Mouse (Mus musculus): ENCODE results near the gene Sppl3. TPM values are rescaled to one million over a fixed set of nuclear protein-coding genes. Genes with fewer than 3 reads are reported as not detected.
A peak's percentile ranks its signal among the peaks of the same experiment; 100 is the strongest.

Gene Sppl3
- total and polyA plus RNA-seq, 2 experiments = 8.7 to 24.0 TPM

DNA sequence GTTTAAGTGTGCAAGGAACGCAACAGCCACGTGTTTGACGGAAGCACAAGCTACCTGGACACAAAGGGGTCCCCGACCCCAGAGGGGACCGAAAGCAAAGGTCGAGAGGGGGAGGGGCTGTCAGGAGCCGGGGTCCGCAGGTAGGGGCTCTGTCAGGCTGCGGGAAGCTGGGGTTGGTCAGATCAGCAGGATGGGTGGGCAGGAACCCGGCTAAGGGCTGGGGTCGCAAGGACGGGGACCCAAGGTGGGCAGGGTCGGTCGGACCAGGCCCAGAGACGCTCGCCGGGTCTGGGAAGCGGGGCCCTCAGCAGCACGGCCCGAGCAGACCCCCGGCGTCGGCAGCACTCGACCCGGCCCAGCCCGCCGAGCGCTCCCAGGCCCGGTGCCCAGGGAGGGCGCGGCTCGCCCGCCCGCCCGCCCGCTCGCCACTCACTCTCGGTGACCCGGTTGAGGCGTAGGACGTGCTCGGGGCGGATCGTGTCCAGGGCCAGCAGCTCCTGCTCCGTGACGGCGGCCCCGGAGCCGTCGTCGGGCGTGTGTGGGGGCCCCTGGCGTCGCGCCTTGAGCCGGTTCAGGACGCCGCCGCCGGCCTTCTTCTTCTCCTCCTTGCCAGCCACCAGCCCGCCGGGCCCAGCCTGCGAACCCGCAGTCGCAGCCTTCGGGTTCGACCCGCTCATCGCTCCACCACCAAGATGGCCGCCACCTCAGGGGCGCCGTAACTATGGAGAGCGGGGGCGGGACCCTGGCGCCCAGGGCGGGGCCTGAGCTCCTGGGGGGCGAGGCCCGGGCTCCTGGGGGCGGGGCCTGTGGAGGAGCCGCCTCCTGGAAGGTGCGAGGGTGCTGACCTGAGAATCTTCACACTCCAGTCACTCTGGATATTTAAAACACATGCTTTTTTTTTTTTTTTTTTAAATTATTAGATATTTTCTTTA lies 123.6 kb downstream of the Sppl3 start, which contains the start of gene Unc119b:
TSS of gene Unc119b (minus strand) at position 742 of the 932 bp plus-strand sequence.
- Histone ChIP-seq H3K36me3 (ENCODE audit: control insufficient read depth, insufficient read depth, low read length) (no peaks in the 10 kb centered on the region), H3K27ac (replicated peaks; ENCODE audit: insufficient read depth, low read depth, low read length) (peak within 1 kb of the TSS; percentile 60), H3K79me2 (ENCODE audit: control insufficient read depth, insufficient read depth, low read length) (peaks cover 4% of the 10 kb centered on the region; the same call in 1 of the 2 replicates), H3K27me3 (ENCODE audit: control insufficient read depth, insufficient read depth, low read length) (no peaks in the 10 kb centered on the region), H3K9ac (ENCODE audit: low read depth, low read length) (peak within 1 kb of the TSS; percentile 82), H3K4me1 (ENCODE audit: control insufficient read depth, insufficient read depth, low read length) (peaks cover 9% of the 10 kb centered on the region; the same call in 1 of the 2 replicates), H3K4me3 (ENCODE audit: insufficient read depth, low read depth, low read length) (peak within 1 kb of the TSS; percentile 97)
- WGBS = under 1% methylated on average over 65 of the region's 81 CpGs
- peak; percentile 52 for DNase-seq (ENCODE audit: extremely low read depth, low read depth, low spot score)
- peak; percentile 45; the same call in 1 of the 2 replicates for TF ChIP-seq POLR2A (IDR thresholded peaks at IDR 0.05; ENCODE audit: extremely low read depth, insufficient read depth, low read length)
- no peak for TF ChIP-seq CTCF (IDR thresholded peaks at IDR 0.05; ENCODE audit: low read depth, low read length)

DNA sequence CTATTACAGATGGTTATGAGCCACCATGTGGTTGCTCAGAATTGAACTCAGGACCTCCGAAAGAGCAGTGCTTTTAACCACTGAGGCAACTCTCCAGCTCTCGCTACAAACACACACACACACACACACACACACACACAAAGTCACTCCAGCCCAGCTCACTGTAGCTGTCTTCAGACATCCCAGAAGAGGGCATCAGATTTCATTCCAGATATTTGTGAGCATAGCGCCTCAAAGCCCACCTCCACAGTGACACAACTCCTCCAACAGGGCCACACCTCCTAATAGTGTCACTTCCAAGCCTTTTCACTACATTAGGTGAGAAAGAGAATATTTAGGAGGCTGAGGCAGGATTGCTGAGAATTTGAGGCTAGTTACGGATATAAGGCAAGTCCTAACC lies 128.2 kb downstream of the Sppl3 start:
- Histone ChIP-seq H3K36me3 (ENCODE audit: control insufficient read depth, insufficient read depth, low read length) (no peaks in the 10 kb centered on the region), H3K79me2 (ENCODE audit: control insufficient read depth, insufficient read depth, low read length) (peaks cover 3% of the 10 kb centered on the region; the same call in 1 of the 2 replicates), H3K27me3 (ENCODE audit: control insufficient read depth, insufficient read depth, low read length) (no peaks in the 10 kb centered on the region), H3K4me1 (ENCODE audit: control insufficient read depth, insufficient read depth, low read length) (0 out of 2 replicates have a peak, but pooled peaks cover 1% of the 10 kb centered on the region), H3K27ac (replicated peaks; ENCODE audit: insufficient read depth, low read depth, low read length) (no peak overlapping the region), H3K9ac (ENCODE audit: low read depth, low read length) (no peak overlapping the region), H3K4me3 (ENCODE audit: insufficient read depth, low read depth, low read length) (no peak overlapping the region)
- TF ChIP-seq CTCF (IDR thresholded peaks at IDR 0.05; ENCODE audit: low read depth, low read length) (no peak), POLR2A (IDR thresholded peaks at IDR 0.05; ENCODE audit: extremely low read depth, insufficient read depth, low read length) (no peak)
- no peak for DNase-seq (ENCODE audit: extremely low read depth, low read depth, low spot score)
- WGBS = 93% methylated on average over 4 of the region's 4 CpGs

DNA sequence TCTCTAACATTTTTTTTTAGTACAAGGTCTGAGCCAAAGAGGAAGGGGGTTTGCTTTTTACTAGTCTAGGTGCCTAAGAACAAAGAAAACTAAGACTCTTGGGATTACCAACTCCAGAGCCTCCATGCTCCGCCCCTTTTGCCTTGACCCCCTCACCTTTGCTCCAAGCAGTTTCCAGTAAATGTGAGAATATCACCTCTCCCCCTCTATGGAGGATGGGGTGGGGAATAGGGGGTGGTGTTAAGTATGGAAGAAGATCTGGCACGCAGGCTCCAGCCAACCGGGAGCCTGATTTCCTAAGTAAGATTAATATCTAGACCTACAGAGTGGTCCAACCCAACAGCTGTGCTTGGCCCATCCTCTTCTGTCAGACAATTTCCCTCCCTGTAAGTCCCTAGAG lies 129.8 kb downstream of the Sppl3 start:
- Histone ChIP-seq H3K36me3 (ENCODE audit: control insufficient read depth, insufficient read depth, low read length) (peaks cover 2% of the 10 kb centered on the region; the same call in 1 of the 2 replicates), H3K9ac (ENCODE audit: low read depth, low read length) (no peak overlapping the region), H3K4me1 (ENCODE audit: control insufficient read depth, insufficient read depth, low read length) (no peaks in the 10 kb centered on the region), H3K27ac (replicated peaks; ENCODE audit: insufficient read depth, low read depth, low read length) (no peak overlapping the region), H3K27me3 (ENCODE audit: control insufficient read depth, insufficient read depth, low read length) (no peaks in the 10 kb centered on the region), H3K4me3 (ENCODE audit: insufficient read depth, low read depth, low read length) (no peak overlapping the region), H3K79me2 (ENCODE audit: control insufficient read depth, insufficient read depth, low read length) (no peaks in the 10 kb centered on the region)
- TF ChIP-seq POLR2A (IDR thresholded peaks at IDR 0.05; ENCODE audit: extremely low read depth, insufficient read depth, low read length) (no peak), CTCF (IDR thresholded peaks at IDR 0.05; ENCODE audit: low read depth, low read length) (no peak)
- WGBS = 81% methylated on average over 3 of the region's 3 CpGs
- no peak for DNase-seq (ENCODE audit: extremely low read depth, low read depth, low spot score)

DNA sequence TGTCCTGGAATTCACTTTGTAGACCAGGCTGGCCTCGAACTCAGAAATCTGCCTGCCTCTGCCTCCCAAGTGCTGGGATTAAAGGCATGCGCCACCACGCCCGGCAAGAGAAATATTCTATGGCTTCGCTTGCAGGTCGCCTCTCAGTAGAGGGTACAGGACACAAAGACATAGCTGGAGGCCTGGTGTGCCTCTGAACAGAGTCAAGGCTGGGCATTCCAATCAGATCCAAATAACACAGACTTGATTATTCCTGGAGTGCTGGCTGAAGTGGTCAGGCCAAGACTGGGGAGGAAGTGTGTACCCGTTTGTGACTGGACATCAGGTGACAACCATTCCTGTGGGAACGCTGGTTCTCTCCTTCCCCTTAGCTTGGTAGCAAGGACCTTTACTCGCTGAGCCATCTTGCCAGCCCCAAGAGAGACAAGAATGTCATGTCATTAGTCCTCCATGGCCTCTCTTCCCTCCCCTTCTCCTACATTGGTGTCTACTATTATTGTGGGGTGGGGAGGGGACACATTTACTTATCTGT lies 131.3 kb downstream of the Sppl3 start:
- Histone ChIP-seq H3K4me3 (ENCODE audit: insufficient read depth, low read depth, low read length) (no peak overlapping the region), H3K27ac (replicated peaks; ENCODE audit: insufficient read depth, low read depth, low read length) (no peak overlapping the region), H3K27me3 (ENCODE audit: control insufficient read depth, insufficient read depth, low read length) (no peaks in the 10 kb centered on the region), H3K9ac (ENCODE audit: low read depth, low read length) (no peak overlapping the region), H3K36me3 (ENCODE audit: control insufficient read depth, insufficient read depth, low read length) (peaks cover 13% of the 10 kb centered on the region; the same call in 1 of the 2 replicates), H3K4me1 (ENCODE audit: control insufficient read depth, insufficient read depth, low read length) (no peaks in the 10 kb centered on the region), H3K79me2 (ENCODE audit: control insufficient read depth, insufficient read depth, low read length) (no peaks in the 10 kb centered on the region)
- TF ChIP-seq CTCF (IDR thresholded peaks at IDR 0.05; ENCODE audit: low read depth, low read length) (no peak), POLR2A (IDR thresholded peaks at IDR 0.05; ENCODE audit: extremely low read depth, insufficient read depth, low read length) (no peak)
- WGBS = 95% methylated on average over 9 of the region's 9 CpGs
- DNase-seq (ENCODE audit: extremely low read depth, low read depth, low spot score) = no peak

DNA sequence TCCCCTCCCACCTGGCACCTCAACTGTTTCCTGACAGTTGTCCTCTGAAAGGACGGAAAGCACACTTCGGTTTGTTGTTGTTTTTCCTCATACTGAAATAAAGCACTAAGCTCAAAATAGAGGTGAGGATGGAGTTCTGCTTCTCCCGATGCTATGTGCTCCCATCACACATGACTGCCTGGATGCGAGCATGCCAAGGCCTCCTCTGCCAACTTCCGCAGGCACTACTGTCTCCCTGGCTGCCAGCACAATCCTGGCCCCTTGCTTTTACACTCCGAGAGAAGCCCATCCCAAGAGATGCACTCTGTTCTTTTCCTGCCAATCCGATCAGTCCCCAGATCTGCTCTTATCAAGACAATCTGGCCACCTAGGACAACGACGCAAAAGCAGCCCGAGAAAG lies 132.6 kb downstream of the Sppl3 start:
- H3K4me3 ChIP-seq (ENCODE audit: insufficient read depth, low read depth, low read length) = no peak overlapping the region
- no peaks in the 10 kb centered on the region for H3K4me1 ChIP-seq (ENCODE audit: control insufficient read depth, insufficient read depth, low read length)
- H3K79me2 ChIP-seq (ENCODE audit: control insufficient read depth, insufficient read depth, low read length) = no peaks in the 10 kb centered on the region
- 82% methylated on average over 10 of the region's 10 CpGs for WGBS
- H3K9ac ChIP-seq (ENCODE audit: low read depth, low read length) = no peak overlapping the region
- no peak overlapping the region for H3K27ac ChIP-seq (replicated peaks; ENCODE audit: insufficient read depth, low read depth, low read length)
- no peak for DNase-seq (ENCODE audit: extremely low read depth, low read depth, low spot score)
- H3K27me3 ChIP-seq (ENCODE audit: control insufficient read depth, insufficient read depth, low read length) = no peaks in the 10 kb centered on the region
- peaks cover 25% of the 10 kb centered on the region; the same call in 1 of the 2 replicates for H3K36me3 ChIP-seq (ENCODE audit: control insufficient read depth, insufficient read depth, low read length)
- TF ChIP-seq CTCF (IDR thresholded peaks at IDR 0.05; ENCODE audit: low read depth, low read length) = no peak
- TF ChIP-seq POLR2A (IDR thresholded peaks at IDR 0.05; ENCODE audit: extremely low read depth, insufficient read depth, low read length) = no peak
